Mouse (Mus musculus) cerebral cortex, adult 2 months (tissue): ENCODE results near the gene Aoc3.

Experiments
- WGBS: fragments of 180-500 bp; shearing (Covaris S2); methylation state at CpG from one replicate; pipeline ENCODE4 v1.1.7; 2018; 5-methylcytosine and 5-hydroxymethylcytosine counted together

Aoc3 gene

GRCm38 (mm10) chr11:101327311-101327710, 3.1 kb upstream of the Aoc3 start:
- 43% methylated on average over 3 of the region's 3 CpGs for whole genome bisulfite sequencing

- 60% methylated on average over 6 of the region's 6 CpGs for whole genome bisulfite sequencing
Observed at GRCm38 (mm10) chr11:101328941-101329635, 1.3 kb upstream of the Aoc3 start.

- 87% methylated on average over 6 of the region's 6 CpGs for WGBS
Observed at GRCm38 (mm10) chr11:101330961-101331360, 556 bp downstream of the Aoc3 start.

- 87% methylated on average over 3 of the region's 3 CpGs for WGBS
Observed at GRCm38 (mm10) chr11:101332537-101332936, 2.1 kb downstream of the Aoc3 start.

GRCm38 (mm10) chr11:101334023-101334422, 3.6 kb downstream of the Aoc3 start:
- WGBS = 68% methylated on average over 10 of the region's 10 CpGs

- 33% methylated on average over 6 of the region's 6 CpGs for WGBS
Observed at GRCm38 (mm10) chr11:101334516-101334915, 4.1 kb downstream of the Aoc3 start.

- 84% methylated on average over 9 of the region's 9 CpGs for WGBS
Observed at GRCm38 (mm10) chr11:101335685-101336084, 5.3 kb downstream of the Aoc3 start.

GRCm38 (mm10) chr11:101338123-101338760, 7.8 kb downstream of the Aoc3 start:
- 3% methylated on average over 9 of the region's 9 CpGs for WGBS

GRCm38 (mm10) chr11:101347083-101347775, 16.8 kb downstream of the Aoc3 start:
- WGBS = 79% methylated on average over 10 of the region's 10 CpGs

- WGBS = 76% methylated on average over 7 of the region's 7 CpGs
Observed at GRCm38 (mm10) chr11:101348774-101349173, 18.4 kb downstream of the Aoc3 start.

GRCm38 (mm10) chr11:101349216-101349615, 18.8 kb downstream of the Aoc3 start:
- WGBS = 95% methylated on average over 3 of the region's 3 CpGs

- WGBS = 73% methylated on average over 11 of the region's 11 CpGs
Observed at GRCm38 (mm10) chr11:101351100-101351720, 20.8 kb downstream of the Aoc3 start.

- WGBS = 87% methylated on average over 3 of the region's 3 CpGs
Observed at GRCm38 (mm10) chr11:101351721-101352111, 21.3 kb downstream of the Aoc3 start.

- 92% methylated on average over 12 of the region's 12 CpGs for WGBS
Observed at GRCm38 (mm10) chr11:101353436-101353835, 23.0 kb downstream of the Aoc3 start.

- WGBS = 89% methylated on average over 5 of the region's 5 CpGs
Observed at GRCm38 (mm10) chr11:101354438-101355010, 24.1 kb downstream of the Aoc3 start.

GRCm38 (mm10) chr11:101355916-101356315, 25.5 kb downstream of the Aoc3 start:
- whole genome bisulfite sequencing = 95% methylated on average over 2 of the region's 2 CpGs

- 86% methylated on average over 3 of the region's 3 CpGs for WGBS
Observed at GRCm38 (mm10) chr11:101357505-101358182, 27.2 kb downstream of the Aoc3 start.

GRCm38 (mm10) chr11:101359776-101360175, 29.4 kb downstream of the Aoc3 start:
- 77% methylated on average over 9 of the region's 9 CpGs for WGBS

- WGBS = 66% methylated on average over 3 of the region's 3 CpGs
Observed at GRCm38 (mm10) chr11:101360651-101361113, 30.3 kb downstream of the Aoc3 start.

GRCm38 (mm10) chr11:101364531-101364931, 34.1 kb downstream of the Aoc3 start:
- WGBS = 91% methylated on average over 5 of the region's 5 CpGs

- WGBS = 89% methylated on average over 8 of the region's 8 CpGs
Observed at GRCm38 (mm10) chr11:101367326-101367935, 37.0 kb downstream of the Aoc3 start, which contains the start of gene G6pc. G6pc (plus strand) TSS chr11:101367561.
